26 mouse cellular contexts compared by ENCODE assay signal in the genomic region with DNA sequence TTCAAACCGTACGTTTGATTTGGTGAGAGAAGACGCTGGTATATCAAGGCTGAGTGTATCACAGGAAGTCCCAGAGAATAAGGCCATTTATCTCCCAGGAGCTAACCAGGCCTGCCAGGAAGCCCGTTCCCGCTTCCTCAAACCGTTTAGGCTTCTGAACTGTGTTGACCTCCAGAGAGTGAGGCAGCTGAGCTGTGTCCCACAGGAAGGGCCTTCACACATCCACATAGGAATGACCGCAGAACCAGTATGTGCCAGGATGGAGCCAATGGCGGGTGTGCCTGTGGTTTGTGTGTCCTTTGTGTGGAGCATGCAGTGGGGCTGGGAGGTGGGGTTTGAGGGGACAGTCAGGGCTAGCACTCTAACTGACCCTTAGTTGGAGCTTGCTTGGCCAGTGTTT.
DNase-seq lines count a peak whose midpoint lies in the region; ATAC-seq and TF ChIP-seq lines count a peak whose summit lies in the region.
"Had no signal": no experiment of that assay in that cellular context is flagged by ENCODE, and none has a peak within 500 bp of the region (broad histone marks: within the 10 kb centered on the region; RNA-seq: fewer than 3 reads in every experiment).

No protein-coding gene starts in this region.

- peak; percentile 8 for DNase-seq in kidney, adult 2 months
- DNase-seq in kidney, postnatal 25 days, result no peak
- DNase-seq in liver, adult 2 months (ENCODE audit: extremely low read depth, low read depth, low spot score), result peak; percentile 3
- no peak for DNase-seq in liver
- DNase-seq in lung, postnatal 0 days (ENCODE audit: low spot score), result peak; percentile 9
- no peak for DNase-seq in lung, postnatal 25 days (ENCODE audit: low spot score)
- DNase-seq: B cell, adult 2 months; cerebellum, adult 8-10 months; cerebellum, postnatal 25 days; gastrocnemius, postnatal 25 days; heart, adult 11 months; heart, postnatal 4 days; layer of hippocampus, adult 9-11 months; lung, postnatal 14 days; right cerebral cortex, postnatal 25 days had no signal

- no peaks in the 10 kb centered on the region for H3K27me3 ChIP-seq in kidney, adult 2 months (replicated peaks; ENCODE audit: control insufficient read depth, insufficient read depth, low read length)
- no peaks in the 10 kb centered on the region for H3K27me3 ChIP-seq in liver, adult 2 months (ENCODE audit: control insufficient read depth, insufficient read depth, low read length)
- H3K27me3 ChIP-seq in lung, postnatal 0 days (replicated peaks; ENCODE audit: insufficient read depth, low read length), result no peaks in the 10 kb centered on the region
- H3K27me3 ChIP-seq: embryonic facial prominence, embryonic 12.5 days; heart, embryonic 12.5 days; hindbrain, embryonic 13.5 days; limb, embryonic 15.5 days; midbrain, embryonic 15.5 days; neural tube, embryonic 15.5 days; stomach, embryonic 15.5 days had no signal

- H3K36me3 ChIP-seq in kidney, adult 2 months (ENCODE audit: control insufficient read depth, insufficient read depth, low read length), result no peaks in the 10 kb centered on the region
- H3K36me3 ChIP-seq in liver, adult 2 months (ENCODE audit: control insufficient read depth, insufficient read depth, low read length), result no peaks in the 10 kb centered on the region
- 0 out of 2 replicates have a peak, but pooled peaks cover 3% of the 10 kb centered on the region for H3K36me3 ChIP-seq in lung, postnatal 0 days (ENCODE audit: insufficient read depth, low read length)
- H3K36me3 ChIP-seq: embryonic facial prominence, embryonic 12.5 days; heart, embryonic 12.5 days; limb, embryonic 10.5 days; limb, embryonic 15.5 days; midbrain, embryonic 15.5 days; stomach, embryonic 15.5 days had no signal

- H3K4me2 ChIP-seq in lung, postnatal 0 days (replicated peaks; ENCODE audit: low read depth, low read length), result no peak overlapping the region
- H3K4me2 ChIP-seq: embryonic facial prominence, embryonic 12.5 days; heart, embryonic 12.5 days; hindbrain, embryonic 13.5 days; limb, embryonic 15.5 days; midbrain, embryonic 15.5 days; neural tube, embryonic 15.5 days; stomach, embryonic 15.5 days had no signal

- WGBS in kidney, adult 2 months, result 66% methylated on average over 8 of the region's 8 CpGs
- WGBS in liver, adult 2 months, result 78% methylated on average over 8 of the region's 8 CpGs
- WGBS in lung, postnatal 0 days, result 51% methylated on average over 8 of the region's 8 CpGs

- no peak overlapping the region for H3K4me3 ChIP-seq in kidney, adult 2 months (ENCODE audit: insufficient read depth, low read depth, low read length)
- H3K4me3 ChIP-seq in liver, adult 2 months (ENCODE audit: insufficient read depth, low read depth, low read length), result no peak overlapping the region
- H3K4me3 ChIP-seq in lung, postnatal 0 days (ENCODE audit: low read depth, low read length), result no peak overlapping the region
- H3K4me3 ChIP-seq: embryonic facial prominence, embryonic 12.5 days; heart, embryonic 12.5 days; hindbrain, embryonic 13.5 days; limb, embryonic 10.5 days; limb, embryonic 15.5 days; midbrain, embryonic 10.5 days; midbrain, embryonic 15.5 days; neural tube, embryonic 15.5 days; stomach, embryonic 15.5 days had no signal

- TF ChIP-seq EP300 in lung, postnatal 0 days (IDR thresholded peaks at IDR 0.05), result no peak

- no peaks in the 10 kb centered on the region for H3K9me3 ChIP-seq in lung, postnatal 0 days (ENCODE audit: low read length)
- H3K9me3 ChIP-seq: limb, embryonic 10.5 days; limb, embryonic 15.5 days; midbrain, embryonic 10.5 days; midbrain, embryonic 15.5 days; neural tube, embryonic 15.5 days; stomach, embryonic 15.5 days had no signal

- no peaks in the 10 kb centered on the region for H3K4me1 ChIP-seq in kidney, adult 2 months (ENCODE audit: control insufficient read depth, insufficient read depth, low read length)
- no peaks in the 10 kb centered on the region for H3K4me1 ChIP-seq in liver, adult 2 months (ENCODE audit: control insufficient read depth, insufficient read depth, low read length)
- H3K4me1 ChIP-seq in lung, postnatal 0 days (ENCODE audit: insufficient read depth, low read depth, low read length), result no peaks in the 10 kb centered on the region
- H3K4me1 ChIP-seq: embryonic facial prominence, embryonic 12.5 days; heart, embryonic 12.5 days; limb, embryonic 15.5 days; midbrain, embryonic 10.5 days; midbrain, embryonic 15.5 days; stomach, embryonic 15.5 days had no signal

- H3K79me2 ChIP-seq in liver, adult 2 months (ENCODE audit: control insufficient read depth, insufficient read depth, low read length), result no peaks in the 10 kb centered on the region

- no peak overlapping the region for H3K9ac ChIP-seq in liver, adult 2 months (ENCODE audit: low read depth, low read length)
- no peak overlapping the region for H3K9ac ChIP-seq in lung, postnatal 0 days (replicated peaks; ENCODE audit: low read depth)
- H3K9ac ChIP-seq: embryonic facial prominence, embryonic 12.5 days; heart, embryonic 12.5 days; hindbrain, embryonic 13.5 days; limb, embryonic 15.5 days; midbrain, embryonic 15.5 days; neural tube, embryonic 15.5 days; stomach, embryonic 15.5 days had no signal

- peak; percentile 57 for ATAC-seq in lung, postnatal 0 days
- ATAC-seq: forebrain, embryonic 14.5 days; inflammation-experienced regulatory T-cells, adult 6 months; midbrain, embryonic 15.5 days had no signal

- no peak for TF ChIP-seq POLR2A in kidney, adult 2 months (IDR thresholded peaks at IDR 0.05; ENCODE audit: low read depth, low read length)
- TF ChIP-seq POLR2A in liver, adult 2 months (IDR thresholded peaks at IDR 0.05; ENCODE audit: extremely low read depth, insufficient read depth, low read length), result no peak

- H3K27ac ChIP-seq in kidney, adult 2 months (ENCODE audit: insufficient read depth, low read depth, low read length), result no peak overlapping the region
- no peak overlapping the region for H3K27ac ChIP-seq in liver, adult 2 months (replicated peaks; ENCODE audit: insufficient read depth, low read depth, low read length)
- H3K27ac ChIP-seq in lung, postnatal 0 days (ENCODE audit: low read length), result no peak overlapping the region
- H3K27ac ChIP-seq: embryonic facial prominence, embryonic 12.5 days; limb, embryonic 10.5 days; limb, embryonic 15.5 days; midbrain, embryonic 10.5 days; stomach, embryonic 15.5 days had no signal

- TF ChIP-seq CTCF in kidney, adult 2 months (conservative IDR thresholded peaks at IDR 0.05; ENCODE audit: insufficient read depth, insufficient read length, low read depth, low read length), result no peak
- TF ChIP-seq CTCF in liver, adult 2 months (IDR thresholded peaks at IDR 0.05; ENCODE audit: low read depth, low read length), result no peak
- no peak for TF ChIP-seq CTCF in lung, postnatal 0 days (IDR thresholded peaks at IDR 0.05)

Comparison
In these comparisons a context has a peak if more than half of its experiments do, and no peak if none do; other contexts are left out.
1. DNase-seq: peak in kidney, adult 2 months (single experiment), liver, adult 2 months (single experiment) and lung, postnatal 0 days (single experiment); none in kidney, postnatal 25 days (0 of 2), liver (single experiment) and lung, postnatal 25 days (single experiment).